Mouse (Mus musculus) neural tube, embryonic 12.5 days (tissue): ENCODE results near the gene Slc38a4. TPM values are rescaled to one million over a fixed set of nuclear protein-coding genes. Genes with fewer than 3 reads are reported as not detected.

Source experiments
- ATAC-seq: fragments of 200-750 bp; cut with Nextera tagmentation; 2 replicates; pipeline ENCODE4 v1.8.0; 2017; ENCODE audit warnings: low read depth, mild to moderate bottlenecking, moderate TSS enrichment, moderate library complexity; ENCODE audit not compliant: low FRiP score
- H3K27ac ChIP-seq: fragments of 300-500 bp; sonication (generic); 2 replicates; pipeline ENCODE4 v1.5.1; 2016
- H3K27me3 ChIP-seq: fragments of 300-500 bp; sonication (generic); replicated peaks from 2 replicates; pipeline ENCODE4 v1.6.1; 2016; ENCODE audit warnings: mild to moderate bottlenecking
- H3K36me3 ChIP-seq: fragments of 300-500 bp; sonication (generic); 2 replicates; pipeline ENCODE4 v1.6.1; 2016; ENCODE audit warnings: mild to moderate bottlenecking
- H3K4me1 ChIP-seq: fragments of 300-500 bp; sonication (generic); 2 replicates; pipeline ENCODE4 v1.6.1; 2016
- H3K4me2 ChIP-seq: fragments of 300-500 bp; sonication (generic); replicated peaks from 2 replicates; pipeline ENCODE4 v1.6.1; 2016; ENCODE audit warnings: mild to moderate bottlenecking
- H3K4me3 ChIP-seq: fragments of 300-500 bp; sonication (generic); 2 replicates; pipeline ENCODE4 v1.5.1; 2016
- H3K9ac ChIP-seq: fragments of 300-500 bp; sonication (generic); 2 replicates; pipeline ENCODE4 v1.6.1; 2016; ENCODE audit warnings: mild to moderate bottlenecking
- H3K9me3 ChIP-seq: fragments of 300-500 bp; sonication (generic); 2 replicates; pipeline ENCODE4 v1.6.1; 2016; ENCODE audit warnings: mild to moderate bottlenecking
- WGBS: fragments of 180-500 bp; shearing (Covaris S2); methylation state at CpG from one replicate; pipeline ENCODE4 v1.1.7; 2016; 5-methylcytosine and 5-hydroxymethylcytosine counted together
- polyA plus RNA-seq: library from polyadenylated mRNA; unstranded; fragments of >200 nt; fragmentation: Nextera tagmentation; extraction: Ambion mirVana; gene quantifications from 2 replicates; pipeline ENCODE4 v1.2.1, GENCODE M21; 2016

Gene Slc38a4
- polyA plus RNA-seq, 1 experiment from 2014 or later: 25.1 TPM

DNA sequence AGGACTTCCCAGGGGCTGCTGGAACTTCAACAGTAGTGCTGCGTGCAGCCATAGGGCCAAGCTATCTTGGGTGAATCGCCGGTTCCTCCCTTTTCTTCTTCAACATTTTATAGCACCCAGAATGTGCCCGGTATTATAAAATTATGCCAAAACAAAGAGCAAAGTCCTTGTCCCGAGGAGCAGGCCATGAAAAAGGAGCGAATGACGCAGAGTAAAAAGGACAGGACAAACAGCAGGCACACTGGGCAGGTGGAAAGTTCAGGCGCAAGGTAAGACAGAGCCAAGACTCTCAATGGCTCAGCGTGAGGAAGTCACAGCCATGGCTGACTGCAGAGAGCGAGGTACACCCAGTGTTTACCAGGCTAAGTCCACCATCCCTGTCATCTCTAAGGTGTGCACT lies 5.7 kb downstream of the Slc38a4 start:
- WGBS: 57% methylated on average over 10 of the region's 10 CpGs
- no peak overlapping the region for H3K27ac ChIP-seq

GRCm38 (mm10) chr15:97049281-97049841 lies 6.4 kb downstream of the Slc38a4 start:
- Histone ChIP-seq H3K9me3 (no peaks in the 10 kb centered on the region), H3K36me3 (no peaks in the 10 kb centered on the region), H3K4me2 (no peak overlapping the region), H3K4me1 (0 out of 2 replicates have a peak, but pooled peaks cover 4% of the 10 kb centered on the region), H3K27me3 (no peaks in the 10 kb centered on the region), H3K9ac (no peak overlapping the region), H3K27ac (no peak overlapping the region), H3K4me3 (no peak overlapping the region)
- no peak for ATAC-seq
- WGBS: 57% methylated on average over 11 of the region's 11 CpGs

More for the DNA sequence above, 5.7 kb downstream of the Slc38a4 start:
- ATAC-seq: no peak
- Histone ChIP-seq H3K4me1 (0 out of 2 replicates have a peak, but pooled peaks cover 4% of the 10 kb centered on the region), H3K4me2 (no peak overlapping the region), H3K9me3 (peaks cover 4% of the 10 kb centered on the region), H3K9ac (no peak overlapping the region), H3K27me3 (no peaks in the 10 kb centered on the region), H3K36me3 (no peaks in the 10 kb centered on the region), H3K4me3 (no peak overlapping the region)

- ATAC-seq: no peak
- 0 out of 2 replicates have a peak, but pooled peaks cover 4% of the 10 kb centered on the region for H3K4me1 ChIP-seq
Measured at GRCm38 (mm10) chr15:97048267-97048666, 7.5 kb downstream of the Slc38a4 start.

GRCm38 (mm10) chr15:97043921-97044320 lies 11.8 kb downstream of the Slc38a4 start:
- no peak overlapping the region for H3K4me2 ChIP-seq
- no peak overlapping the region for H3K4me3 ChIP-seq
- no peaks in the 10 kb centered on the region for H3K27me3 ChIP-seq
- 91% methylated on average over 13 of the region's 13 CpGs for WGBS
- no peak overlapping the region for H3K27ac ChIP-seq
- no peak for ATAC-seq
- H3K36me3 ChIP-seq: no peaks in the 10 kb centered on the region
- no peak overlapping the region for H3K9ac ChIP-seq
- no peaks in the 10 kb centered on the region for H3K4me1 ChIP-seq
- no peaks in the 10 kb centered on the region for H3K9me3 ChIP-seq

More at GRCm38 (mm10) chr15:97048267-97048666, 7.5 kb downstream of the Slc38a4 start:
- H3K27ac ChIP-seq: no peak overlapping the region
- WGBS: 90% methylated on average over 5 of the region's 5 CpGs
- no peak overlapping the region for H3K9ac ChIP-seq
- H3K36me3 ChIP-seq: no peaks in the 10 kb centered on the region
- H3K9me3 ChIP-seq: no peaks in the 10 kb centered on the region
- H3K27me3 ChIP-seq: no peaks in the 10 kb centered on the region
- H3K4me2 ChIP-seq: no peak overlapping the region
- no peak overlapping the region for H3K4me3 ChIP-seq

DNA sequence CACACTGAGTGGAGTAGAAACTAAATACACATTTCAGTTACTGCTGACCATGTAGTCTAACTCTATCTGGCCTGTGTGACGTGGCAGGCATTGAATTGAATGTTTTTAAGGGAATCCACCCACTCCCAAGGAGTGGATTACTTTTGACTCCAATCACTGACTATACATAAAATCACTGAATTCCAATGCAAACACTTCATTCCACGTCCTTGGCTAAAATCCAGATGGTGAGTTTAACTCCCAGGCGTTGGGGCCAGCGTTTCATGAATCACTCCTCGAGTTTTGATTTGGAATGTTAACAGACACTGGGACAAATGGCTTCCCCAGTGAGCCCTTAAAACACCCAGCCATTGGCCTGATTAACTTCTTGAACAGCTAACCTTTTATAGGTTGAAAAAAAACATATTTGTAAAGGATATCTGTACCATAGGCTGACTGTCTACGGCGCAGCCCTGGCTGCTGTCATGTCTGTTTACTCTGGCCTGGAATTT lies 13.7 kb downstream of the Slc38a4 start:
- no peak for ATAC-seq
- Histone ChIP-seq H3K4me3 (no peak overlapping the region), H3K9me3 (no peaks in the 10 kb centered on the region), H3K27me3 (no peaks in the 10 kb centered on the region), H3K4me2 (no peak overlapping the region), H3K9ac (no peak overlapping the region), H3K27ac (no peak overlapping the region), H3K4me1 (no peaks in the 10 kb centered on the region), H3K36me3 (no peaks in the 10 kb centered on the region)
- 70% methylated on average over 7 of the region's 7 CpGs for WGBS

DNA sequence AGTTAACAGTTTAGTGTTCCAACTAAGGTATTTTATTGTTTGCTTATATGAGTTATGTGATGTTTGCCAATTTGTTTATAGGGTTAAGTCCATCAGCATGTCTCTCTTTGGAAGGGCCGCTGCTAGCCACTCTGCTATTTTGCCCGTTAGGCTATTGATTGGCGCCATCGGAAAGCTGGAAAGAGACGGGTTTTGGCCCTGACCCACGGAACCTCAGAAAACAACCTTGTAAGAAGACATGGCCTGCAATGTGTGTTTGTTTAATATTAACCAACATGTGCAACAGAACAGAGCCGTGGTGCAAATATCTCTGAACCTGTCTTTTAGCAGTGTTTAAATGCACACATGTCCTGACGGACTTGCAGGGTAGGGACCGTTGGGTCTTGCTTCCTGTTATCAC lies 14.6 kb downstream of the Slc38a4 start:
- Histone ChIP-seq H3K9ac (no peak overlapping the region), H3K36me3 (no peaks in the 10 kb centered on the region), H3K27me3 (no peaks in the 10 kb centered on the region), H3K9me3 (no peaks in the 10 kb centered on the region), H3K4me2 (no peak overlapping the region), H3K4me3 (no peak overlapping the region), H3K4me1 (no peaks in the 10 kb centered on the region), H3K27ac (no peak overlapping the region)
- ATAC-seq: no peak
- WGBS: 94% methylated on average over 9 of the region's 9 CpGs

- Histone ChIP-seq H3K9ac (no peak overlapping the region), H3K27me3 (no peaks in the 10 kb centered on the region), H3K9me3 (no peaks in the 10 kb centered on the region), H3K4me1 (no peaks in the 10 kb centered on the region), H3K4me2 (no peak overlapping the region), H3K36me3 (no peaks in the 10 kb centered on the region), H3K27ac (no peak overlapping the region), H3K4me3 (no peak overlapping the region)
- WGBS: 92% methylated on average over 8 of the region's 8 CpGs
- ATAC-seq: no peak
Measured at GRCm38 (mm10) chr15:97037710-97038109, 18.0 kb downstream of the Slc38a4 start.

DNA sequence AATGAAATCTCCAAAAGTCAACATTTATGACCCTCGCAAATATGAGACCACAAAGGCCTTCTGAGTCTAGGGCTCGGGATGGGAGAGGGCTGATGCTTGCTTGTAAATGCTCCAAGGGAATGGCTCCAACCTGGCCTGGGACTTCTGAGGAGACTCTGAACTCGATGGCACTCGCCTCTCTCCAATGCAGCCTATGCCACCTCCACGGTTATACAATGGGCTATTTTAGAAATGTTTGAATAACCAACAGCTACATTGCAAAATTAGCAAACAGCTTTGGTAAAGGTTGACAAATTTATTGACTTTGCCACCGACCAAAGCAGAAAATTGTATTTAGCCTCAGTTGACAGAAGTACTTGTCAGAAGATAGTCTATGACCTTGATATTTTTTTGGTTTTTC lies 19.9 kb downstream of the Slc38a4 start:
- no peaks in the 10 kb centered on the region for H3K36me3 ChIP-seq
- no peaks in the 10 kb centered on the region for H3K27me3 ChIP-seq
- H3K9me3 ChIP-seq: no peaks in the 10 kb centered on the region
- ATAC-seq: no peak
- H3K4me3 ChIP-seq: no peak overlapping the region
- no peak overlapping the region for H3K9ac ChIP-seq
- H3K4me1 ChIP-seq: no peaks in the 10 kb centered on the region
- H3K4me2 ChIP-seq: no peak overlapping the region
- 83% methylated on average over 6 of the region's 6 CpGs for WGBS
- no peak overlapping the region for H3K27ac ChIP-seq

GRCm38 (mm10) chr15:97033485-97033991 lies 22.2 kb downstream of the Slc38a4 start:
- Histone ChIP-seq H3K27me3 (no peaks in the 10 kb centered on the region), H3K9me3 (no peaks in the 10 kb centered on the region), H3K36me3 (no peaks in the 10 kb centered on the region), H3K9ac (no peak overlapping the region), H3K4me3 (no peak overlapping the region), H3K27ac (no peak overlapping the region), H3K4me1 (no peaks in the 10 kb centered on the region), H3K4me2 (no peak overlapping the region)
- 51% methylated on average over 9 of the region's 9 CpGs for WGBS
- ATAC-seq: no peak

- Histone ChIP-seq H3K9me3 (no peaks in the 10 kb centered on the region), H3K4me1 (no peaks in the 10 kb centered on the region), H3K36me3 (no peaks in the 10 kb centered on the region), H3K27ac (no peak overlapping the region), H3K27me3 (no peaks in the 10 kb centered on the region), H3K9ac (no peak overlapping the region), H3K4me3 (no peak overlapping the region), H3K4me2 (no peak overlapping the region)
- no peak for ATAC-seq
- WGBS: 84% methylated on average over 5 of the region's 5 CpGs
Measured at GRCm38 (mm10) chr15:97031886-97032285, 23.9 kb downstream of the Slc38a4 start.

GRCm38 (mm10) chr15:97030984-97031492 lies 24.7 kb downstream of the Slc38a4 start:
- no peaks in the 10 kb centered on the region for H3K9me3 ChIP-seq
- no peaks in the 10 kb centered on the region for H3K27me3 ChIP-seq
- H3K27ac ChIP-seq: no peak overlapping the region
- no peak overlapping the region for H3K9ac ChIP-seq
- ATAC-seq: no peak
- no peaks in the 10 kb centered on the region for H3K36me3 ChIP-seq
- no peak overlapping the region for H3K4me3 ChIP-seq
- H3K4me1 ChIP-seq: no peaks in the 10 kb centered on the region
- H3K4me2 ChIP-seq: no peak overlapping the region
- 91% methylated on average over 10 of the region's 10 CpGs for WGBS

- Histone ChIP-seq H3K9ac (no peak overlapping the region), H3K4me1 (no peaks in the 10 kb centered on the region), H3K36me3 (no peaks in the 10 kb centered on the region), H3K9me3 (no peaks in the 10 kb centered on the region), H3K27me3 (no peaks in the 10 kb centered on the region), H3K4me2 (no peak overlapping the region), H3K4me3 (no peak overlapping the region), H3K27ac (no peak overlapping the region)
- WGBS: 89% methylated on average over 4 of the region's 4 CpGs
- ATAC-seq: no peak
Measured at GRCm38 (mm10) chr15:97030136-97030535, 25.6 kb downstream of the Slc38a4 start.
